Mouse (Mus musculus) liver, embryonic 15.5 days (tissue): ENCODE measurements at regions not wholly inside any gene's neighbourhood (a gene's known extent, or its start where the extent isn't known, plus 50 kb on each side); places are given as distances from the start of the nearest gene placed in this dataset.

Experiments used
- ATAC-seq: fragments of 200-750 bp; cut with Nextera tagmentation; 2 replicates; pipeline ENCODE4 v1.8.0; 2017; ENCODE audit warnings: moderate number of reproducible peaks, mild to moderate bottlenecking, moderate library complexity; ENCODE audit not compliant: insufficient read depth
- H3K27ac ChIP-seq: fragments of 300-500 bp; sonication (generic); replicated peaks from 2 replicates; pipeline ENCODE4 v1.5.1; 2015; ENCODE audit warnings: mild to moderate bottlenecking, inconsistent platforms
- H3K27me3 ChIP-seq: fragments of 300-500 bp; sonication (generic); 2 replicates; pipeline ENCODE4 v1.6.1; 2015; ENCODE audit warnings: mild to moderate bottlenecking, inconsistent platforms
- H3K36me3 ChIP-seq: fragments of 300-500 bp; sonication (generic); replicated peaks from 2 replicates; pipeline ENCODE4 v1.6.1; 2015; ENCODE audit warnings: moderate library complexity, mild to moderate bottlenecking, inconsistent platforms
- H3K4me1 ChIP-seq: fragments of 300-500 bp; sonication (generic); replicated peaks from 2 replicates; pipeline ENCODE4 v1.6.1; 2015; ENCODE audit warnings: inconsistent platforms
- H3K4me2 ChIP-seq: fragments of 300-500 bp; sonication (generic); 2 replicates; pipeline ENCODE4 v1.6.1; 2015; ENCODE audit warnings: moderate library complexity, mild to moderate bottlenecking, inconsistent platforms
- H3K4me3 ChIP-seq: fragments of 300-500 bp; sonication (generic); replicated peaks from 2 replicates; pipeline ENCODE4 v1.5.1; 2015; ENCODE audit warnings: mild to moderate bottlenecking, inconsistent platforms
- H3K9ac ChIP-seq: fragments of 300-500 bp; sonication (generic); 2 replicates; pipeline ENCODE4 v1.6.1; 2015; ENCODE audit warnings: moderate library complexity, mild to moderate bottlenecking, inconsistent platforms
- H3K9me3 ChIP-seq: fragments of 300-500 bp; sonication (generic); replicated peaks from 2 replicates; pipeline ENCODE4 v1.6.1; 2016; ENCODE audit warnings: inconsistent platforms
- WGBS: fragments of 180-500 bp; shearing (Covaris S2); methylation state at CpG from one replicate; pipeline ENCODE4 v1.1.7; 2015; ENCODE audit warnings: mixed read lengths; ENCODE audit not compliant: insufficient replicate concordance; 5-methylcytosine and 5-hydroxymethylcytosine counted together

GRCm38 (mm10) chr2:170277182-170277767 is 129.4 kb upstream of the Zfp217 start:
- H3K4me3 ChIP-seq, result no peak overlapping the region
- H3K9ac ChIP-seq, result no peak overlapping the region
- H3K27ac ChIP-seq, result no peak overlapping the region
- H3K9me3 ChIP-seq, result no peaks in the 10 kb centered on the region
- H3K4me2 ChIP-seq, result no peak overlapping the region
- H3K27me3 ChIP-seq, result no peaks in the 10 kb centered on the region
- H3K4me1 ChIP-seq, result no peaks in the 10 kb centered on the region
- WGBS, result 71% methylated on average over 18 of the region's 18 CpGs
- no peaks in the 10 kb centered on the region for H3K36me3 ChIP-seq
- ATAC-seq, result no peak

- WGBS, result 52% methylated on average over 4 of the region's 4 CpGs
- ATAC-seq, result no peak
- no peaks in the 10 kb centered on the region for H3K4me1 ChIP-seq
- H3K27ac ChIP-seq, result no peak overlapping the region
- no peak overlapping the region for H3K4me3 ChIP-seq
- no peak overlapping the region for H3K9ac ChIP-seq
- H3K27me3 ChIP-seq, result no peaks in the 10 kb centered on the region
- H3K9me3 ChIP-seq, result no peaks in the 10 kb centered on the region
- H3K4me2 ChIP-seq, result no peak overlapping the region
- no peaks in the 10 kb centered on the region for H3K36me3 ChIP-seq
Observed at GRCm38 (mm10) chr2:170275687-170276086, 127.8 kb upstream of the Zfp217 start.

- peak; percentile 65 for ATAC-seq
- Histone ChIP-seq H3K36me3 (no peaks in the 10 kb centered on the region), H3K9ac (no peak overlapping the region), H3K4me1 (peaks cover 11% of the 10 kb centered on the region; the same call in 1 of the 2 replicates), H3K4me3 (no peak overlapping the region), H3K9me3 (no peaks in the 10 kb centered on the region), H3K27ac (peak overlapping the region; percentile 52; the same call in 1 of the 2 replicates), H3K27me3 (0 out of 2 replicates have a peak, but pooled peaks cover 2% of the 10 kb centered on the region), H3K4me2 (no peak overlapping the region)
- 60% methylated on average over 11 of the region's 11 CpGs for WGBS
Observed at GRCm38 (mm10) chr2:170269926-170270577, 122.1 kb upstream of the Zfp217 start.

DNA sequence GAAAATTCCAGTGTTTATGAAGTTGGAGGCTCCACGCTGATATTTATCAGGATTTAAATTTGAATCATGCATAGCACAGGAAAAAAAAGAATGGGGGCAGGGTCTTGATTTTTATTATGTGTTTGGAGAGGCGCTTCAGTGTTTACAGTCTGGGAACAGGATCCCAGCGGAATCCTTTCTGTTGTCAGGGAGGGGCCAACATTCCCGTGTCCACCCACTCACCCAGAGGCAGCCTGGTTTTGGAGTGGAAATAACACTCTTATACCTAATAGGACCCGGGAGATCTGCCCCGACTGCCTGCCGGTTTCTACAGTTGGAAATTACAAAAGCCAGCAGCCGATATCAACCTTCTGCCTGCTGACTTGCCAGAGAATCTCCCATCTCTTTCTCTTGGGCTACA is 120.2 kb upstream of the Zfp217 start:
- H3K4me2 ChIP-seq, result no peak overlapping the region
- H3K27me3 ChIP-seq, result 0 out of 2 replicates have a peak, but pooled peaks cover 2% of the 10 kb centered on the region
- no peak overlapping the region for H3K9ac ChIP-seq
- no peak overlapping the region for H3K27ac ChIP-seq
- H3K4me1 ChIP-seq, result peaks cover 11% of the 10 kb centered on the region; the same call in 1 of the 2 replicates
- H3K36me3 ChIP-seq, result no peaks in the 10 kb centered on the region
- no peak overlapping the region for H3K4me3 ChIP-seq
- WGBS, result 48% methylated on average over 8 of the region's 8 CpGs
- ATAC-seq, result no peak
- H3K9me3 ChIP-seq, result no peaks in the 10 kb centered on the region

- Histone ChIP-seq H3K27ac (no peak overlapping the region), H3K4me2 (peak overlapping the region; percentile 39), H3K9ac (no peak overlapping the region), H3K36me3 (no peaks in the 10 kb centered on the region), H3K27me3 (0 out of 2 replicates have a peak, but pooled peaks cover 2% of the 10 kb centered on the region), H3K9me3 (no peaks in the 10 kb centered on the region), H3K4me3 (peak overlapping the region; percentile 12; the same call in 1 of the 2 replicates), H3K4me1 (peaks cover 11% of the 10 kb centered on the region; the same call in 1 of the 2 replicates)
- WGBS, result 28% methylated on average over 12 of the region's 12 CpGs
- ATAC-seq, result no peak
Observed at GRCm38 (mm10) chr2:170267152-170267551, 119.2 kb upstream of the Zfp217 start.

GRCm38 (mm10) chr2:170266407-170267101 is 118.7 kb upstream of the Zfp217 start:
- Histone ChIP-seq H3K4me3 (peak overlapping the region; percentile 12), H3K9ac (no peak overlapping the region), H3K4me2 (peak overlapping the region; percentile 39), H3K36me3 (no peaks in the 10 kb centered on the region), H3K4me1 (peaks cover 11% of the 10 kb centered on the region; the same call in 1 of the 2 replicates), H3K27ac (no peak overlapping the region), H3K9me3 (no peaks in the 10 kb centered on the region), H3K27me3 (0 out of 2 replicates have a peak, but pooled peaks cover 2% of the 10 kb centered on the region)
- ATAC-seq, result no peak
- 22% methylated on average over 16 of the region's 16 CpGs for WGBS

DNA sequence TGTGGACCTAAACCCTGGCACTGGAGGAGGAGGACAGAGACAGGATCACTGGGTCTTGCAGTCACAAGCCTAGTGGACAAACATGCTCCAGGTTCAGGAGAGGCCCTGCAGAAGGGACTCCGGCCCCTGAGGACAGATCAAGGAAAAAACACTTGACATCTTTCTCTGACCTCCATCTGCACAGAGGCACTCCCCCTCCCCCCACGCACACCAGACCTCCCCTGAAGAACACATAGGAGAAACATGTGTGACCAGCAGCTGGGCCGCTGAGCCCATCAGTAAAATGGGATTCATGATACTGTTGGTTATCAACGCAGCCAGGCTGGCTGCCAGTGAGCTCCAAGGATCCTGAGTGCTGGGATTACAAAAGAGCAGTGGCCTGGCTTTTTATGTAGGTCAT is 115.7 kb upstream of the Zfp217 start:
- Histone ChIP-seq H3K27ac (no peak overlapping the region), H3K4me2 (no peak overlapping the region), H3K4me1 (peaks cover 11% of the 10 kb centered on the region; the same call in 1 of the 2 replicates), H3K9ac (no peak overlapping the region), H3K36me3 (no peaks in the 10 kb centered on the region), H3K27me3 (0 out of 2 replicates have a peak, but pooled peaks cover 2% of the 10 kb centered on the region), H3K9me3 (no peaks in the 10 kb centered on the region), H3K4me3 (no peak overlapping the region)
- ATAC-seq, result no peak
- 65% methylated on average over 4 of the region's 4 CpGs for WGBS

DNA sequence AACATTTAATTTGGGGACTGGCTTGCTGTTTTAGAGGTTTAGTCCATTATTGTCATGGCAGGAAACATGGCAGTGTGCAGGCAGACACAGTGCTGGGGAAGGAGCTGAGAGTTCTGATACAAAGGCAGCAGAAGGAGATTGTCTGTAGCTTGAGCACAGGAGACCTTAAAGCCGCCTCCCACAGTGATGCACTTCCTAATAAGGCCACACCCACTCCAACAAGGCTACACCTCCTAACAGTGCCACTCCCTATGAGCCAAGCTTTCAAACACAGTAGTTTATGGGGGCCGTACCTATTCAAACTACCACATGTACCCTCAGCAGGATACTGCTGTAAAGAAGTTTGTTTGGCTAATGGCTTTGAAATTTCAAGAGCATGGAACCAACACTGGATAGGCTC is 113.3 kb upstream of the Zfp217 start:
- no peak overlapping the region for H3K27ac ChIP-seq
- H3K4me2 ChIP-seq, result no peak overlapping the region
- no peaks in the 10 kb centered on the region for H3K27me3 ChIP-seq
- H3K4me1 ChIP-seq, result 0 out of 2 replicates have a peak, but pooled peaks cover 4% of the 10 kb centered on the region
- ATAC-seq, result no peak
- H3K9me3 ChIP-seq, result no peaks in the 10 kb centered on the region
- H3K36me3 ChIP-seq, result no peaks in the 10 kb centered on the region
- H3K9ac ChIP-seq, result no peak overlapping the region
- H3K4me3 ChIP-seq, result no peak overlapping the region
- WGBS, result 75% methylated on average over 2 of the region's 2 CpGs

DNA sequence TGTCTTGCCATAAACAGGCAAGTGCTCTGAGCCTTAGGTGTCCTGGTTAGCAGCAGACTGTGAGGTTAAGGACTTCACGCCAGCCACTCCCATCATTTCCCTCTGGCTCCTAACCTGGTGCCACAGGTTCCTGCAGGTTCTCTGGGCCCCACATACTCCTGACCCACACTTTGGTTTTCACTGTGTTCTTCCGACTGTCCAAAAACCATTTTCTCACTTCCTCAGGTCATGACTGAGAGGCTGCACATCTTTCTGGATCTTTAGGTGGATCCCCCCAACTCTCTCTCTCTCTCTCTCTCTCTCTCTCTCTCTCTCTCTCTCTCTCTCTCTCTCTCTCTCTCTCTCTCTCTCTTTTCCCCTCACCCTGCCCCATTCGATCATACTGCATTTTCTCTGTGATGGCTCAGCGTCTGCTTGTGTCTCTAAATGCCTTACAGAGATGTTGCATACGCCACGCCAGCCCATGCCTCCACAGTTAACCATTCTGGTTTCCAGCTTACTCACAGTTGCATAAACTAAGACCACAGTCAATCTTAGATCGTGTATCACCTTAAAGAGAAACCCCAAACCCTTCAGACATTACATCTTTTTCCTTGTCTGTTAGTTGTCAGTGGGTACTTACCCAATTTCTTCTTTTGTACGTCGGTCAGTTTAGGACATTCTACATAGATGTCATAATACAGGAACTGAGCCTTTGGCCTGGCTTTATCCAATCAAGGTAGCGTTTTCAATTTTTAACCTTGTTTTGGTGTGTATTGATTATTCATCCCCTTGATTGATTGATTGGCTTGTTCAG is 112.0 kb upstream of the Zfp217 start:
- H3K27ac ChIP-seq, result no peak overlapping the region
- no peaks in the 10 kb centered on the region for H3K27me3 ChIP-seq
- H3K9ac ChIP-seq, result no peak overlapping the region
- H3K4me2 ChIP-seq, result no peak overlapping the region
- no peaks in the 10 kb centered on the region for H3K9me3 ChIP-seq
- no peak overlapping the region for H3K4me3 ChIP-seq
- no peaks in the 10 kb centered on the region for H3K4me1 ChIP-seq
- no peaks in the 10 kb centered on the region for H3K36me3 ChIP-seq
- WGBS, result 68% methylated on average over 10 of the region's 10 CpGs
- ATAC-seq, result no peak

- 44% methylated on average over 13 of the region's 13 CpGs for WGBS
- no peak for ATAC-seq
Observed at GRCm38 (mm10) chr2:170258367-170258766, 110.5 kb upstream of the Zfp217 start.

More at GRCm38 (mm10) chr2:170258367-170258766, 110.5 kb upstream of the Zfp217 start:
- Histone ChIP-seq H3K9ac (no peak overlapping the region), H3K27ac (no peak overlapping the region), H3K4me1 (0 out of 2 replicates have a peak, but pooled peaks cover 4% of the 10 kb centered on the region), H3K27me3 (no peaks in the 10 kb centered on the region), H3K4me3 (no peak overlapping the region), H3K4me2 (no peak overlapping the region), H3K9me3 (no peaks in the 10 kb centered on the region), H3K36me3 (no peaks in the 10 kb centered on the region)
